Mouse (Mus musculus) small intestine, adult 2 months (tissue): ENCODE results near the gene Unc79. TPM values are rescaled to one million over a fixed set of nuclear protein-coding genes. Genes with fewer than 3 reads are reported as not detected.

ENCODE experiments used
- H3K27ac ChIP-seq: fragments of 200-500 bp; 2 replicates; pipeline ENCODE4 v1.5.1; 2012; ENCODE audit warnings: low read depth, low read length, control low read depth, inconsistent platforms; ENCODE audit not compliant: insufficient read depth
- H3K27me3 ChIP-seq: fragments of 200-500 bp; 2 replicates; pipeline ENCODE4 v1.6.1; 2012; ENCODE audit warnings: mild to moderate bottlenecking, moderate library complexity, low read length, inconsistent platforms; ENCODE audit not compliant: control insufficient read depth, insufficient read depth
- H3K36me3 ChIP-seq: fragments of 200-500 bp; 2 replicates; pipeline ENCODE4 v1.6.1; 2012; ENCODE audit warnings: mild to moderate bottlenecking, low read length, control low read depth, inconsistent platforms; ENCODE audit not compliant: control insufficient read depth, insufficient read depth
- H3K4me1 ChIP-seq: fragments of 200-500 bp; 2 replicates; pipeline ENCODE4 v1.6.1; 2012; ENCODE audit warnings: low read length, inconsistent platforms, mixed read lengths; ENCODE audit not compliant: control insufficient read depth, insufficient read depth, insufficient read length
- H3K4me3 ChIP-seq: fragments of 200-500 bp; 2 replicates; pipeline ENCODE4 v1.5.1; 2012; ENCODE audit warnings: low read depth, mild to moderate bottlenecking, control low read depth, inconsistent platforms, low read length, moderate library complexity
- CTCF ChIP-seq: fragments of 200-500 bp; IDR thresholded peaks from 2 replicates; pipeline ENCODE4 v1.5.1; 2012; ENCODE audit warnings: low read depth, mild to moderate bottlenecking, control low read depth, inconsistent platforms, low read length, moderate library complexity, mixed read lengths; ENCODE audit not compliant: insufficient replicate concordance, insufficient read length; ENCODE audit errors: extremely low read depth
- POLR2A ChIP-seq: fragments of 200-500 bp; IDR thresholded peaks from 2 replicates; pipeline ENCODE4 v1.6.1; 2012; ENCODE audit warnings: low read depth, mild to moderate bottlenecking, control low read depth, inconsistent platforms, low read length, moderate library complexity
- WGBS: fragments of 180-500 bp; shearing (Covaris S2); methylation state at CpG from one replicate; pipeline ENCODE4 v1.1.7; 2018; 5-methylcytosine and 5-hydroxymethylcytosine counted together
- polyA plus RNA-seq: library from polyadenylated mRNA; depleted of rRNA; stranded (reverse); fragments of >200 nt; gene quantifications from 2 replicates; pipeline ENCODE4 v1.2.3, GENCODE M21; 2012

Unc79 gene
- polyA plus RNA-seq, 1 experiment, result 0.23 TPM

GRCm38 (mm10) chr12:102981543-102981942 lies 32.9 kb downstream of the Unc79 start:
- Histone ChIP-seq H3K4me3 (no peak overlapping the region), H3K27ac (no peak overlapping the region), H3K27me3 (no peaks in the 10 kb centered on the region), H3K4me1 (peaks cover 6% of the 10 kb centered on the region; the same call in 1 of the 2 replicates), H3K36me3 (no peaks in the 10 kb centered on the region)
- 90% methylated on average over 3 of the region's 3 CpGs for WGBS
- TF ChIP-seq CTCF (no peak), POLR2A (no peak)

- TF ChIP-seq CTCF, result no peak
- Histone ChIP-seq H3K4me1 (peaks cover 4% of the 10 kb centered on the region; the same call in 1 of the 2 replicates), H3K27ac (no peak overlapping the region), H3K4me3 (no peak overlapping the region), H3K27me3 (no peaks in the 10 kb centered on the region), H3K36me3 (no peaks in the 10 kb centered on the region)
Observed at GRCm38 (mm10) chr12:102985401-102985800, 36.7 kb downstream of the Unc79 start.

- WGBS, result 69% methylated on average over 6 of the region's 6 CpGs
- TF ChIP-seq POLR2A, result no peak
- no peak for TF ChIP-seq CTCF
- Histone ChIP-seq H3K27me3 (no peaks in the 10 kb centered on the region), H3K36me3 (no peaks in the 10 kb centered on the region), H3K27ac (no peak overlapping the region), H3K4me1 (no peaks in the 10 kb centered on the region), H3K4me3 (no peak overlapping the region)
Observed at GRCm38 (mm10) chr12:102987736-102988135, 39.1 kb downstream of the Unc79 start.

GRCm38 (mm10) chr12:103008491-103008890 lies 59.8 kb downstream of the Unc79 start:
- no peaks in the 10 kb centered on the region for H3K27me3 ChIP-seq
- 46% methylated on average over 4 of the region's 4 CpGs for WGBS
- no peak overlapping the region for H3K4me3 ChIP-seq
- no peak overlapping the region for H3K27ac ChIP-seq
- H3K4me1 ChIP-seq, result no peaks in the 10 kb centered on the region
- H3K36me3 ChIP-seq, result no peaks in the 10 kb centered on the region
- TF ChIP-seq CTCF, result no peak
- no peak for TF ChIP-seq POLR2A

- TF ChIP-seq CTCF (no peak), POLR2A (no peak)
- WGBS, result 87% methylated on average over 12 of the region's 12 CpGs
- H3K36me3 ChIP-seq, result no peaks in the 10 kb centered on the region
- H3K4me3 ChIP-seq, result no peak overlapping the region
- H3K4me1 ChIP-seq, result no peaks in the 10 kb centered on the region
- H3K27me3 ChIP-seq, result no peaks in the 10 kb centered on the region
- H3K27ac ChIP-seq, result no peak overlapping the region
Observed at GRCm38 (mm10) chr12:103018161-103018560, 69.5 kb downstream of the Unc79 start.

- 59% methylated on average over 5 of the region's 5 CpGs for WGBS
Observed at GRCm38 (mm10) chr12:103036692-103037091, 88.0 kb downstream of the Unc79 start.

GRCm38 (mm10) chr12:103039332-103039731 lies 90.7 kb downstream of the Unc79 start:
- H3K27ac ChIP-seq, result no peak overlapping the region
- 74% methylated on average over 10 of the region's 10 CpGs for WGBS
- H3K27me3 ChIP-seq, result no peaks in the 10 kb centered on the region
- no peaks in the 10 kb centered on the region for H3K36me3 ChIP-seq
- no peak for TF ChIP-seq POLR2A
- no peak for TF ChIP-seq CTCF
- H3K4me1 ChIP-seq, result no peaks in the 10 kb centered on the region
- no peak overlapping the region for H3K4me3 ChIP-seq

More at GRCm38 (mm10) chr12:103036692-103037091, 88.0 kb downstream of the Unc79 start:
- no peak overlapping the region for H3K27ac ChIP-seq
- no peaks in the 10 kb centered on the region for H3K36me3 ChIP-seq
- H3K4me1 ChIP-seq, result no peaks in the 10 kb centered on the region
- H3K27me3 ChIP-seq, result no peaks in the 10 kb centered on the region
- no peak overlapping the region for H3K4me3 ChIP-seq
- no peak for TF ChIP-seq CTCF
- TF ChIP-seq POLR2A, result no peak

- H3K4me1 ChIP-seq, result no peaks in the 10 kb centered on the region
- TF ChIP-seq POLR2A (no peak), CTCF (no peak)
Observed at GRCm38 (mm10) chr12:103040136-103040535, 91.5 kb downstream of the Unc79 start.

More at GRCm38 (mm10) chr12:103040136-103040535, 91.5 kb downstream of the Unc79 start:
- WGBS, result 46% methylated on average over 2 of the region's 2 CpGs
- no peaks in the 10 kb centered on the region for H3K27me3 ChIP-seq
- no peaks in the 10 kb centered on the region for H3K36me3 ChIP-seq
- no peak overlapping the region for H3K4me3 ChIP-seq
- H3K27ac ChIP-seq, result no peak overlapping the region
